Mouse (Mus musculus): ENCODE measurements around the gene Mindy2.

DNA sequence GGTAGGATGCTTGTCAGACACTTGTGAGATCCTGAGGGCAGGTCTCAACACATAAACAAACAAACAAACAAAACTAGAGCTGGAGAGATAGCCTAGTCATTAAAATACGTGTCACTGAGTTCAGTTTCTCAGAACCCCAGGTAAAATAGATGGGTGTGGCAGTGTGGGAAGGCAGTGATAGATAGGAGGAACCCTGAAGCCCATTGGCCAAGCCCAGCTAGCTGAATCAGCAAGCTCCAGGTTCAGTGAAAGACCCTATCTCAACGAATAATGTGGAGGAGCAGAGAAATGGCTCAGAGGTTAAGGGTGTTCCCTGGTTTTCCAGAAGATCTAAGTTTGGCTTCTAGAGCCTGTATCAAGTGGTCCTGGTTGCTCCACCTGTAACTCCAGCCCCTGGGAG, 12.2 kb upstream of the Mindy2 start:
- TF ChIP-seq POLR2A (IDR thresholded peaks at IDR 0.05; ENCODE audit: low read depth, low read length) (no peak), CTCF (IDR thresholded peaks at IDR 0.05; ENCODE audit: extremely low read depth, insufficient read depth, insufficient read length, insufficient replicate concordance) (no peak)
